Mouse (Mus musculus) kidney, postnatal 0 days (tissue): ENCODE measurements around the gene Acsl5. TPM values are rescaled to one million over a fixed set of nuclear protein-coding genes. Genes with fewer than 3 reads are reported as not detected.

Experiments used
- ATAC-seq: fragments of 200-750 bp; cut with Nextera tagmentation; replicated peaks from 2 replicates; pipeline ENCODE4 v1.8.0; 2017; ENCODE audit warnings: low read depth, moderate number of reproducible peaks, moderate TSS enrichment, moderate library complexity; ENCODE audit not compliant: low FRiP score
- DNase-seq: peaks from one replicate; pipeline ENCODE4 v3.0.0-alpha.2; 2016; ENCODE audit warnings: low spot score
- H3K27ac ChIP-seq: fragments of 300-500 bp; sonication (generic); 2 replicates; pipeline ENCODE4 v1.5.1; 2014; ENCODE audit warnings: mild to moderate bottlenecking
- H3K27me3 ChIP-seq: fragments of 300-500 bp; sonication (generic); 2 replicates; pipeline ENCODE4 v1.6.1; 2014; ENCODE audit warnings: low read length, mixed read lengths; ENCODE audit not compliant: insufficient read depth
- H3K36me3 ChIP-seq: fragments of 300-500 bp; sonication (generic); 2 replicates; pipeline ENCODE4 v1.6.1; 2014; ENCODE audit warnings: low read length, mixed read lengths; ENCODE audit not compliant: insufficient read depth
- H3K4me1 ChIP-seq: fragments of 300-500 bp; sonication (generic); replicated peaks from 2 replicates; pipeline ENCODE4 v1.6.1; 2014; ENCODE audit warnings: antibody characterized with exemption, low read length, mixed read lengths; ENCODE audit not compliant: insufficient read depth
- H3K4me2 ChIP-seq: fragments of 300-500 bp; sonication (generic); 2 replicates; pipeline ENCODE4 v1.6.1; 2014; ENCODE audit warnings: mild to moderate bottlenecking, low read length, moderate library complexity, mixed read lengths
- H3K4me3 ChIP-seq: fragments of 300-500 bp; sonication (generic); replicated peaks from 2 replicates; pipeline ENCODE4 v1.5.1; 2014; ENCODE audit warnings: low read depth, low read length
- H3K9ac ChIP-seq: fragments of 300-500 bp; sonication (generic); 2 replicates; pipeline ENCODE4 v1.6.1; 2014; ENCODE audit warnings: low read depth, low read length
- H3K9me3 ChIP-seq: fragments of 300-500 bp; sonication (generic); replicated peaks from 2 replicates; pipeline ENCODE4 v1.6.1; 2016; ENCODE audit warnings: low read length, inconsistent platforms, mixed read lengths
- CTCF ChIP-seq: IDR thresholded peaks from 2 replicates; pipeline ENCODE4 v1.5.1; 2016; ENCODE audit warnings: antibody characterized with exemption, low read depth, mild to moderate bottlenecking, moderate library complexity
- WGBS: fragments of 180-500 bp; shearing (Covaris S2); extraction: QIAGEN DNeasy Blood & Tissue Kit; methylation state at CpG from one replicate; pipeline ENCODE4 v1.1.7; 2014; 5-methylcytosine and 5-hydroxymethylcytosine counted together
- polyA plus RNA-seq: library from polyadenylated mRNA; unstranded; fragments of >200 nt; fragmentation: Nextera tagmentation; extraction: Ambion mirVana; gene quantifications from 2 replicates; pipeline ENCODE4 v1.2.1, GENCODE M21; 2015

Gene Acsl5
- polyA plus RNA-seq, 1 experiment from 2014 or later = 60.6 TPM

DNA sequence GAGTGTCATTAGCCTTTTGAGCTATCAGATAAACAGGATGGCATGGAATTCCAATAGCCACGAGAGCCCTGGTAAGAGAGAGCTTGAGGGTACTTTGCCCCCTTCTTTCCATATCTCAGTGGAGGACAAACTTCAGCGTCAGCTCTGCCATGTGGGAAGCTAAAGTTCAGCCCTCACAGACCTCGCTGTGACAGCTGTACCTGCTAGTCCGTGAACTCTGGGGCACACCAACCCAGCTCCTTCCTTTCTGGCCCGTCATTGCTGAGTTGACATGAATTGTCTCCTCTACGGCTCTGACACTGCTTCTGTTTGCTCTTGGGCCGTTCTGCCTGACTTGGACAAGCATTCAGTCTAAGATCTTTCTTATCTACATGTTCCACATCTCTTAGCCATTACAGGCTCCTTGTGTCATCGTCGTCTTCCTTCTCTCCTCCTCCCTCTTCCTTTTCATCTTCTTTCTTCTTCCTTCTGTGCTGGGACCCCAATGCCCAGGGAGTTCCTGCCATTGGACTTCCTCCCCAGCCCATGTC lies 3.7 kb upstream of the Acsl5 start:
- no peak overlapping the region for H3K9ac ChIP-seq
- no peak overlapping the region for H3K4me2 ChIP-seq
- no peaks in the 10 kb centered on the region for H3K9me3 ChIP-seq
- no peaks in the 10 kb centered on the region for H3K27me3 ChIP-seq
- 52% methylated on average over 9 of the region's 9 CpGs for WGBS
- DNase-seq = no peak
- no peak overlapping the region for H3K4me3 ChIP-seq
- H3K27ac ChIP-seq = no peak overlapping the region
- 0 out of 2 replicates have a peak, but pooled peaks have one; percentile 27 for ATAC-seq
- no peak for TF ChIP-seq CTCF
- H3K36me3 ChIP-seq = no peaks in the 10 kb centered on the region
- 0 out of 2 replicates have a peak, but pooled peaks cover 2% of the 10 kb centered on the region for H3K4me1 ChIP-seq

DNA sequence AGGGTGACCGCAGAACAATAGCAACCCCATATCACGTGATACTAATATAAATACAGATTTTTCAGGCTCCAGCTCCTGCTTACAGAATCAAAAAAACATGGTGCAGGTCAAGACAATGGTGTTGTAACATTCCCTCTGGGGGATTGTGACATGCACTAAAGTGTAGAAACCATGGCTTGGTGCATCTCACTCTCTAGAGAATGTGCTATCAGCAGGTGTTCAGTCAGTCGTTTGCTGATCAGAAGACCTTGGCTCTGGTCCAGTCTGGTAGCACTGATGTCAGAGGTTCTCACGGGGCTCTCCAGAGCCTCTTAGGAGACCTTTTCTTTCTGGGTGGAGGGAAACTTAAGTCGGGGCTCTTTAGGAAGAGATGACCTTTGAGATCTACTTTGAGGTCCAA lies 1.3 kb upstream of the Acsl5 start:
- no peak overlapping the region for H3K4me3 ChIP-seq
- H3K27ac ChIP-seq = no peak overlapping the region
- TF ChIP-seq CTCF = no peak
- ATAC-seq (no peak), DNase-seq (no peak)
- H3K27me3 ChIP-seq = no peaks in the 10 kb centered on the region
- H3K9me3 ChIP-seq = no peaks in the 10 kb centered on the region
- H3K4me1 ChIP-seq = peaks cover 3% of the 10 kb centered on the region; the same call in 1 of the 2 replicates
- no peaks in the 10 kb centered on the region for H3K36me3 ChIP-seq
- H3K4me2 ChIP-seq = no peak overlapping the region
- no peak overlapping the region for H3K9ac ChIP-seq
- 79% methylated on average over 5 of the region's 5 CpGs for WGBS

DNA sequence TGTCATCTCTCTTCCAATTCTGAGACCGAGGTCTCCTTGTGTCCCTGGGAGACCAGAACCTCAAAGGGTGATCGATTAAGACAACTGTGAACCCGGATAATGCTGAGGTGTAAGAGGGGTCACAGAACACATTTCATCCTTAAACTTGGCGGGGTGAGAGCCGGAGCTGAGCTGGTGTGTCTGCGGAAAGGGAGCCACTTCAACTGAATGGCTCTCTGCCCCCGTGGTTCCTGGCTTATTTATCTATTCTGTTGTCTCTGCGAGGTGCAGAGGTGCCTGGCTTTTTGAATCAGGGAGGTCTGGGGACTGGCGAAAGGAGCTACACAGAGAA lies 1.5 kb downstream of the Acsl5 start:
- 1% methylated on average over 9 of the region's 9 CpGs for WGBS
- H3K9me3 ChIP-seq = no peaks in the 10 kb centered on the region
- DNase-seq (no peak), ATAC-seq (no peak)
- H3K36me3 ChIP-seq = no peaks in the 10 kb centered on the region
- H3K4me2 ChIP-seq = peak overlapping the region; percentile 88
- H3K4me1 ChIP-seq = peaks cover 3% of the 10 kb centered on the region; the same call in 1 of the 2 replicates
- H3K9ac ChIP-seq = peak overlapping the region; percentile 80
- H3K27me3 ChIP-seq = no peaks in the 10 kb centered on the region
- peak overlapping the region; percentile 60 for H3K4me3 ChIP-seq
- TF ChIP-seq CTCF = no peak
- H3K27ac ChIP-seq = peak overlapping the region; percentile 91

DNA sequence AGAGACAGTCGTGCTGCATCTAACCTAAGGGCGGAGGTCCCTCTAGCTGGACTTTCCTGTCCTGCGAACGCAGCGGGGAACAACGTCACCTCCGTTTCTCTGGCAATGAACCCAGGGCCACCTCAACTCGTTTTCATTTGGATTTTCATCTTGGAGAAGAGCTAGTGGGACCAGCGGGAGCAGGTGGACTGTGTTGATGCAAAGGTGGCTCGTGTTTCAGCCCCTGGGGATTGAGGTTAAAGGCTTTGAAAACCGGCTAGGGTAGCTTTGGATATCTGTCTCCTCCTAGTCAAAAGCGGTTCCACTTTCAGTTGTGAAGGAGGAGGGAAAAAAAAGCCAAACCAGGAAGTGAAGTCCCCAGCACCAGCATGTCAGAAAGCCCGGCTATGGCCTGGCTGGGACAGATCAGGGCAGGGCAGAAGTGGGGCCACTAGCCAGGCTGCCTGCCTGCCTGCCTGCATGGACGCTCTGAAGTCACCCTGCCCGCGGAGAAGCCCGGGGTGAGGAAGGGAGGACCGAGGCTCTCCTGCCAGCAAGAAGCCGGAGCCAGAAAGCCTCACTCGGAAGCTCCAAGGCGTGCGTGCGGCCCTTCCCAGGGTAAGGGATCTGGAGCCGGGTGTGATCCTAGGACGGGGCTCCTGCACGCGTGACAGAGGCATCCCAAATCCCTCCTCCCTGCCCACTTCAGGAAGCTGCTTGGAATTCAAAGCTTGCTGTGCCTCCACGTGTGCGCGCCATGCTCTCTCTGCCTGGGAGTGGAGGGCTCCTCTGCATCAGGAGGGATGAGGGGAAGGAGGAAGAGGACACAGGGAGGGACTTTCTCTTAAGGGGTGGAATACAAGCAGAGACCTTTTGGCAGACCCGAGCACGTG lies 2.1 kb downstream of the Acsl5 start:
- no peak for TF ChIP-seq CTCF
- Histone ChIP-seq H3K36me3 (no peaks in the 10 kb centered on the region), H3K4me1 (peaks cover 3% of the 10 kb centered on the region; the same call in 1 of the 2 replicates), H3K27ac (peak overlapping the region; percentile 91), H3K9me3 (no peaks in the 10 kb centered on the region), H3K27me3 (no peaks in the 10 kb centered on the region), H3K9ac (peak overlapping the region; percentile 80), H3K4me2 (peak overlapping the region; percentile 88), H3K4me3 (peak overlapping the region; percentile 60)
- WGBS = under 1% methylated on average over 32 of the region's 32 CpGs
- peak; percentile 89 for DNase-seq
- peak; percentile 73 for ATAC-seq

DNA sequence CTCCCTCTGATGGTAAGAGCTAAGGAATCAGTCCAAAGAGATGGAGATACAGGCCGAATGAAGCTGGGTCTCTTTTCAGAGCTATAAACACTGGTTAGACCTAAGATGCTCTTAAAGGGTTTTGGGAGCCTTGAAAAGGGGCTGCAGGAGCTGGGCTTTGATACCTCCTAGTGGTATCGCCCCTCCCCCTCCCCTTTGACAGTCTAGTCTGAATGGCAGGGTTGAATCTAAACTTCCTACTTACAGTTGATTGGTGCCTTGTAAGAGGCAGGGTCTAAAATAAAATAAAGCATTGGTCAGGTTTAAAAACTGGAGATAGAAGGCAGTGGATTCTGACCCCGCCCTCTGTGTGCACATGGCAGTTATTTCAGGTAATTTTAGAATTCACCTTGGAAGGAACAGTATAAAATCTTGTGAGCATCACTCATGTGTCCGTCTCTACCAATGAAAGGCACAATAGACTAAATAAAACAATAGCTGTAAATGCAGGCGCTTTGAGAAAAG lies 2.8 kb downstream of the Acsl5 start:
- H3K36me3 ChIP-seq = no peaks in the 10 kb centered on the region
- ATAC-seq = no peak
- H3K4me1 ChIP-seq = peaks cover 3% of the 10 kb centered on the region; the same call in 1 of the 2 replicates
- 14% methylated on average over 5 of the region's 5 CpGs for WGBS
- peak overlapping the region; percentile 60 for H3K4me3 ChIP-seq
- peak; percentile 71 for DNase-seq
- H3K9ac ChIP-seq = peak overlapping the region; percentile 80
- H3K9me3 ChIP-seq = no peaks in the 10 kb centered on the region
- TF ChIP-seq CTCF = no peak
- H3K27me3 ChIP-seq = no peaks in the 10 kb centered on the region
- peak overlapping the region; percentile 91 for H3K27ac ChIP-seq
- H3K4me2 ChIP-seq = peak overlapping the region; percentile 88

DNA sequence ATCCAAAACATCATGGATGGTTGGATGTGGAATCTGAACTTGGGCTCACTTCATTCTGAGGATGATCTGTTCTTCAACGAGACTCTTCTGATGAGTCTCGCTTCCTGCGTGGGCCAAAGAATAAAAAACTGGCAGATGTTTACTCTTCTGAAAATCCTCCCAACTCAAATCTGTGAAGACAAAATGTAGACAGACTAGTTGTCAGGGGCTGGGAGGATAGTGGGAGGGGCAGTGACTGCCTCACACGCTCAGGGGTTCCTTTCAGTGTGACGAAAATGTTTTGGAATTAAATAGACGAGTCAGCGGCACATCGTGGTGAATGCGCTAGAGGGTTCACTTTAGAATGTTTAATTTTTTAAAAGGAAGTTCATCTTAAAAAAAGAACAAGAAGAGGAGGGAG lies 4.4 kb downstream of the Acsl5 start:
- Histone ChIP-seq H3K4me3 (no peak overlapping the region), H3K27ac (no peak overlapping the region), H3K27me3 (no peaks in the 10 kb centered on the region), H3K9ac (no peak overlapping the region), H3K9me3 (no peaks in the 10 kb centered on the region), H3K36me3 (no peaks in the 10 kb centered on the region), H3K4me1 (peaks cover 3% of the 10 kb centered on the region; the same call in 1 of the 2 replicates), H3K4me2 (no peak overlapping the region)
- ATAC-seq (no peak), DNase-seq (no peak)
- 75% methylated on average over 9 of the region's 9 CpGs for WGBS
- no peak for TF ChIP-seq CTCF
